Mouse (Mus musculus): ENCODE results near the gene Mt4.

Gene Mt4

DNA sequence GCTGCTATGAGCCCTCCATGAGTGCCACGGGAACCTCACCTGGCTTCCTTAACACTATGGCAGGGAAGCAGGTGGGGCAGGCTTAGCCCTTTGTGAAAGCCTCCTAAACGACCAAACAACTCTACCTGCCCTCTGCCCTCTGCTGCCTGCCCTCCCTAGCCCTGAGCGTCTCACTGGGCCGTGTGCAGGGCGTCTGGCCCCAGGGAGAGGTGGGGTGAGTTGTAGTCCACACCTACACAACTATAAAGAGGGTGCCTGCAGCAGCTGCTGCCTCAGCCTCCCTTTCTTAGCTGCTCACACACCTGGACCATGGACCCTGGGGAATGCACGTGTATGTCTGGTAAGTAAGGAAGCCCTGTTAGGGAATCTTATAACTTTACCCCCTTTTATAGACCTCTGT is at the start of gene Mt4:
Mt4 (plus strand) TSS at position 265 of the 400 bp plus-strand sequence.
- no peak for DNase-seq (ENCODE audit: low read depth, low spot score)

DNA sequence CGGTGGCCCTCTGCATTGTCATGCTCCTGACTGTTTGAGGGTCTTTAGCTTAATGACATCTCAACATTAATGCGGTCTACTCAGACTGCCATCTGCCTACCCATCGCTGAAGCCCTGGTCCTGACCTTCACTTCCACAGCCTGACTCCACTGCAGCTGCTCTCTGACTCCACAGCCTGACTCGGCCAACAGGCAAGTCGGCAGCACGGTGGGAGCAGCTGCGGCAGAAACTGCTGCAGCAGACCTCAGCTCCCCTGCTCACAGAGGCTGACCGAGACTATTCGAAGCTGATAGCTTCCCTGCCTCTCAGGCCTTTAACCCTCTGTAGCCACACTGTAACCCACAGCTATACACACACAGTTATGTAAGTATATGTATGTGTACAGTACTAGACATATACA is 49.0 kb upstream of the Mt4 start:
- DNase-seq (ENCODE audit: low read depth, low spot score): no peak

DNA sequence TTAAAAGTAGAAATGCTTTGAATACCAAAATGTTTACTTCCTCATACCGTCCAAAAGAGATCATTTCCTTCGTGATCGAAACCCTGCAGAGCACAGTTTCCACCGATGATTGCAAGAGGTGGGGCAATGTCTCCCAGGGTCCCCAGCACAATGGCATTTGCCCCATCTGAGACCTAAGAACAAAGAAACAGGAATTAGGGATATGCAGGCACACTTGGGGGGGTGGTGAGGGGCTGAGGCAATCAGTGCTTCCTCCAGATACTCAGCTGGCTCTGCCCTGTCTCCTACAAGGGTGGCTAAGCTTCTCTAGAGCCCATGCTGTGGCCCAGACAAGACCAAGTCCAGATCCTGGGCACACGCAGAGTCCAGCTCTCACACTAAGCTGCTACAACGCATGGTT is 47.3 kb upstream of the Mt4 start:
- DNase-seq (ENCODE audit: low read depth, low spot score): peak; percentile 27

DNA sequence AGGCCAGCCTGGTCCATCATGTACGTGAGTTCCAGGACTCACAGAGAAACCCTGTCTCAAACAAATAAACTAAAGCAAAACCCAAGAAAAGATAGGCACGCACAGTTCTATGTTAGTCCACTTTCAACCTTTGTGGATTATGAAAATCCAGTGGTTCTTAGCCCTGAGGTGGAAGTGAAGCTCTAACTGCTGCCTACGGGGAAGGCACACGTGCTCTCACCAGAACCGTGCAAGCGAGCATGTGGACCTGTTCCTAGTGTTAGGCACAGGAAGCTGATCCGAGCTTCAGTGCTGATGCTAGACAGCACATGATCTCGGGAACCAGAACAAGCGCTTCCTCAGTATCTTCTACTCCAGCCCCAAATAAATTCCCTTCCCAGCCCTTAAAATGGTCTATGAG is 44.1 kb upstream of the Mt4 start:
- no peak for DNase-seq (ENCODE audit: low read depth, low spot score)

DNA sequence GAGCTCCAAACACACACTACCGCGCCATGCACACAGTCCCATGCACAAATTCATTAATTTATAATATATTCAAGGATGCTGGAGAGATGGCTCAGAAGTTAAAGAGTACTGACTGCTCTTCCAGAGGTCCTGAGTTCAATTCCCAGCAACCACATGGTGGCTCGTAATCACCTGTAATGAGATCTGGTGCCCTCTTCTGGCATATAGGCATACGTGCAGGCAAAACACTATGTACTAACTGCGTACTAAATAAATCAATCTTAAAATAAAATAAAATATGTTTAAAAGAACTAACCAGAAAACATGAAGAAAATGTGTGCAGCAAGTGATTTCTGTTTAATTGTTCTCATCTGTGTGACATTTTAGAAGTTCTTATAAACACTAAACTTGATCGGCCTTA is 42.7 kb upstream of the Mt4 start:
- DNase-seq (ENCODE audit: low read depth, low spot score): peak; percentile 41

DNA sequence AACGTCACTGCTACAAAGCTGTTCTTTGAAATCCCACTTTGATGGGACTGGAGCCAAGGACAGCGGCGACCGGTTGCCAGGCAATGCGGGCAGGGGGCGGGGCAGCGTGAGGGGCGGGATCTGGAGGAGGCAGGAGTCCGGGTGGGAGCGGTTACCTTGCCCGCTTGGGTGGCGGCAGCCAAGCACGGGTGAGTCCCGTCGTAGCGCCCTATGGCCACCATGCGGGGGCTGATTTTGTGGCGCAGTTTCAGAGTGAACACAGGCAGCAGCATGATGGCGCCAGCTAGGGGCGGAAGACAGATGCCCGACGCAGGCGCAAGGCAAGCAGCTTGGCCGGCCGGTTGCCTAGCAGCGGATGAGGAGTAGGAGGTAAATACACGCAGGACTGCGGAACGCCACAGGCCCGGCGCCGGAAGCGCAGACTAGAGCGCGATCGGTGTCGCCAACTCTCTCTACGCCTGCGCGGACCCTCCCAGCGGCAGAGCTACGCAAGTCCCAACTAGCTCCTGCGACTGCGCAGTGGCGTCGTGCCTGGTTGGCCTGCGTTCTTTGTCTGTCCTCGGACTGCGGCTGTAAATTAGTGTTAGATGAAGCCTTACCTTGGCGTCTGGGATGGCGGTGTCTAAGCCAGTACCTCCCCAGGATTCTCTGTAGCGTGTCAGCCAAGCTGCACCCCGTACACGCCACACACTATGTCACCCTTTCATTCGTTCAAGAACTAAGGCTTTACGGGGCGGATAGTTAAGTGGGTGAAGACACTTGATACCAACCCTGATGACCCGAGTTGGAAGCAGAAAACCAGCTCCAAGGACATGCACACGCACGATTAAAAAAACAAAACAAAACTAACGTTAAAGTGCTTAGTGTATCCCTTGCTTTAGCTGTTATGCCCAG is 38.7 kb upstream of the Mt4 start, which contains the start of gene Bbs2:
Bbs2 (minus strand) TSS at position 848 of the 894 bp plus-strand sequence.
- peak; percentile 100 for DNase-seq (ENCODE audit: low read depth, low spot score)

DNA sequence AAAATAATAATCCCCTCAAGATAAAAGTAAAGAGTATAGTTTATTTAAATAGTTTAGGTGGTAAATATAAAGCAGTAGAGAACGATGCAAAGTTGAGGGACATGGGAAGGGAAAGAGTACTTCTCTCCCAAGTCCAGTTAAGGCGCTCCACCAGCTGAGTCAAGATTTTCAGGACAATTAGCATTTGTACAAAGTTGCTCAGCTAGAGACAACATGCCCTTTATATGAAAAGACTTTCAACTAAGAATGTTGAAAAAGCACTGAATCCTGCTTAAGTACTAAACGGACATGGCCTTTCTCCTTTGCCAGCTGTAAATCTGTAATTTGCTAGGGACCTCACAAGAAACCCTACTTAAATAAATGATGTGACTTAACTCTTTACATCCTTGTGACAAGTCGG is 38.0 kb upstream of the Mt4 start:
- no peak for DNase-seq (ENCODE audit: low read depth, low spot score)

DNA sequence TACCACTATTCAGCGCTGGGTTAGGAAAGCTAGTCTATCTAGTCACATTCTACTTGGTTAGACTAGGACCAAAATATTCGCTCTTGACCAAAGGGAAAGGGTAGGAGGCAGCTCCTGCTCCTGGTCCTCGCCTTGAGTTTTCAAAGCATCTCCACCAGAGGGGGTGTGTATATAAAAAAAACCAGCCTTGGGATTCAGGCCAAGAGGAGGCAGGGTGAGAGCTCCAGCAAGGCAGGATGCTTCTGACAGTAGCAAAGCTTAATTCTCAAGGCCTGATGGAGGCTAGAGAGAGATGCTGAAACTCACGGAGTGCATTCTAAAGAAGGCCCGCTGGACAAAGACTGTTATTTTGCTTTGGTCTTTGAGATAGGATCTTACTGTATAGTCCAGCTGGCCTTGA is 32.9 kb upstream of the Mt4 start:
- peak; percentile 35 for DNase-seq (ENCODE audit: low read depth, low spot score)

DNA sequence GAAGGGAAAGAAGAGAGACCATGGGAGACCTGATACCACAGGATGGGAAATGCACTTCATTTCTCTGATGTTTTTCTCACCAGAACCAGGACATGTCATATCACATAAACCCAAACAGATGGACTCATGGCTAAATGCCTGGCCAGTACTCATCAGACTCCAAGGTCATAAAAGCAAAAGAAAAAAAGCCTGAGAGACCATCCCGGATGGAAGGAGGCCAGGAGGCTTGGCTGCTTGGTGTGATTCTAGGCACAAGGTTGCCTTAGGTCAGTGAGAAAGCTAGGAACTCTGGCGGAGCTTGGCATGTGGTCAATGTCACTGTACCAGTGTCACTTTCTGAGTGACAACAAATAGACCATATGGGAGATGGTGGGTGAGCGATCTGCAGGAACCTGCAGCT is 29.1 kb upstream of the Mt4 start:
- no peak for DNase-seq (ENCODE audit: low read depth, low spot score)

DNA sequence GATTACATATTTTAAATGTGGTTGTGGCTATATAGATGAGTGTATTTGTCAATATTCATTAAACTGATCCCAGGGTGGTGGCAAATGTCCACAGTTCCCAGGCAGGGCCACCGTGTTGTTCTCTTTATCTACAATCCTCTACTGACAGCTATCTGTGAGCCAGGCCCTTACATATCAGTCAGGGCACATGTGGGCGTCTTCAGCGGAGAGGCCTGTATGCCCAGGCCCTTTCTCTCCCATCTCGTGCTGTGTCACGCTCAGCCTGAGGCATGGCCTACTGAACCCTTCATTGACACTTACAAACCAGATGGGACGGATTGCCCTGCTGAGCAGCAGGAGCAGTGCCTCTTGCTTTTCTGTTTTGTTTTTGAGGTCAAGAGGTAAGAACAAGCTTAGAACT is 27.6 kb upstream of the Mt4 start:
- DNase-seq (ENCODE audit: low read depth, low spot score): no peak

DNA sequence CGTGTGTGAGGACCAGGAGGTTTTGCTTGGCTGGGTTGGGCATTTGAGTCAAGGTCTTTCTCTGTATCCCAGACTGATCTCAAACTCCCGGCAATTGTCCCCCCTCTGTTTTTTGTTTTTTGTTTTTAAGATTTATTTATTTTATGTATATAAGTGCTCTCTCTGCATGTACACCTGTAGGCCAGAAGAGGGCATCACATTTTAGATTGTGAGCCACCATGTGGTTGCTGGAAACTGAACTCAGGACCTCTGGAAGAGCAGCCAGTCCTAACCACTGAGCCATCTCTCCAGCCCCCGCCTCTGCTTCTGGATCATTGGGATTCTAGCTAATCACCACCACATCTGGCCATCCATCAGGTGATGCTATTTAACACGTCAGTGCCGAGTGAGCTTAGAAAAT is 27.2 kb upstream of the Mt4 start:
- peak; percentile 35 for DNase-seq (ENCODE audit: low read depth, low spot score)

DNA sequence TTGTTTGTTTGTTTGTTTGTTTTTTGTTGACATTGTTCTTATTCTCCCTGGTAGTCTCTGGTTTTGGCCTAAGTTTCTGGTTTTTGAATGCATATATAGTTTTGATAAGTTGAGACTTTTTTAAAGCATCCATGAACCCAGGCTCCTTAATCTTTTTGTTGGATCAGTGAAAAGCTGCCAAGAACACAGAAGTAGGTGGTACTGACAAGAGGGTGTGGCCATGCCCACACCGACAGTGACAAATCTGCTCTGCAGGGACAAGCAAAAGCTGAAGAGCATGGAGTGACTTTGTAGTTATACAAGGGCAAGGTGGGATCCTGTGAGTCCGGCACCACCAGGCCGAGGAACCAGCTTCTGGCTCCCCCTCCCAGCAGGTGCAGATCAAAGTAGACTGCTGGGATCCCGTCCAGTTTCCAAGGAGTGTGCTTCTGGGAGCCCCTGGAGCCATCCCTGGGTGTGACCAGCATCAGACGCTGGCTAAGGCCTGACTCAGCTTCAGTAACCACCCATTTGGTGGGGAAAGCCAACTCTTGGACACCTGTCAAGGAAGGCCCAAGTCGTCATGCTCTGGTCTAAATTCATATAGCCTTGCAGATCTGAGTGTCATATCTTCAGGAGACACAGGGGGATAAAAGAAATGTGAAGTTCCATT is 26.3 kb upstream of the Mt4 start:
- DNase-seq (ENCODE audit: low read depth, low spot score): no peak

DNA sequence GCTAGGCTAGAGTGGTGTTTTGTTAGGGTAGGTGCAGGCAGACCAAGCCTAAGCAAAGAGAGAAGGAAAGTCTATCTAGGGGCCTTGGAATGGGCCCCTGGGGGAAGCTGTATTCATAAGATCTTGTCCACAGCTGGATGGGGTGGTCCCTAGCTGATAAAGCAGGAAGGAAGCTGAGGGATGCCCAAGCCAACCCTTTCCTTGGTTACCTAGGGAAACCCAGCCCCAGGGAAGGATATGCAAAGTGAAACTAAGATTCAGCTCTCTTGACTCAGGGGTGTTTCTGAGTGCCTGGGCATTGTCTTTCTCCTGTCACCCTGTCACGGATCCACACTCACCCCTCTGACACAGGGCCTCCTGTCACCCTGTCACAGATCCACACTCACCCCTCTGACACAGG is 23.6 kb upstream of the Mt4 start:
- DNase-seq (ENCODE audit: low read depth, low spot score): no peak

DNA sequence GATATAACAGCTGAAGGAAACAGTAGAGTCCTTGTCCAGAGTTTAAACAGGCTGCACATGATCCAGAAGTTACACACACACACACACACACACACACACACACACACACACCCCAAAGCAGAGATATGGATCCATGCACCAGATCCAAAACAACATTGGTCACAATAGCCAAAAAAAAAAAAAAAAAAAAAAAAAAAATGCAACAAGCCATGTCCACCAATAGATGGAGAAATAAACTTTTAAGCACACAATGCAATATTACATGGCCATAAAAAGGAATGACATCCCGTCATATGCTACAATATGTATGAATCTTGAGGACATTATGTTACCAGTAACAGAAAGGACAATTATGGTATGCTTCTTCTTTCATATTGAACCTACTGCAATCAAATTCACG is 23.0 kb upstream of the Mt4 start:
- no peak for DNase-seq (ENCODE audit: low read depth, low spot score)

DNA sequence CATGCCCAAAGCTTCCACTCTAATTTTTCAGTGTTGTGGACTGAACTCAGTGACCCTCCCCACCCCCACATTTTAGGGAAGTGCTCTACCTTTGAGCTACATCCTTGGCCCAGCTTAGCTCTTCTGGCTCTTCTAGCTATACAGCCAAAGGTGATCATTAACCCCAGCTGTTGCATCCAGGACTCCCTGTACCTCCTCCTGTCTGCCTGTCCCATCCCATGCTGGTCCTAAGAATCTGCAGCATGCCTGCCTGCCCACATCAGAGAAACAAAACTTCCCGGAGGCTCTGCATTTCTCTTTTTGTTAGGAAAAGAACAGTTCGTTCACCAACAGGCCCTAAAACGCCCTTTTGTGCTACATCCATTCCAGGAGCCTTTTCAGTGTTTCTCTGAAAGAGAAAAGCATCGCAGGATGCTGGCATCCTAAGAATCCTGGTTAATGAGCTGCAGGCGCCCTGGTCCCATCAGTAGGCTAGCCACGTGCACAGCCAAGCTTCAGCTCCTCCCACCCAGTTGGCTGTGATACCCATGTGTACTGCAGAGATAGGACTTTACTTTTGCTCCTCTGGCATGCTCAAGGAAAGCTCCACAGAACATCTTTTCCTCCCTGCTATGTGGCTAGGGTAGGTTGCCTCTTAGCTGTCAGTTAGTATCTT is 18.1 kb upstream of the Mt4 start:
- peak; percentile 38 for DNase-seq (ENCODE audit: low read depth, low spot score)

DNA sequence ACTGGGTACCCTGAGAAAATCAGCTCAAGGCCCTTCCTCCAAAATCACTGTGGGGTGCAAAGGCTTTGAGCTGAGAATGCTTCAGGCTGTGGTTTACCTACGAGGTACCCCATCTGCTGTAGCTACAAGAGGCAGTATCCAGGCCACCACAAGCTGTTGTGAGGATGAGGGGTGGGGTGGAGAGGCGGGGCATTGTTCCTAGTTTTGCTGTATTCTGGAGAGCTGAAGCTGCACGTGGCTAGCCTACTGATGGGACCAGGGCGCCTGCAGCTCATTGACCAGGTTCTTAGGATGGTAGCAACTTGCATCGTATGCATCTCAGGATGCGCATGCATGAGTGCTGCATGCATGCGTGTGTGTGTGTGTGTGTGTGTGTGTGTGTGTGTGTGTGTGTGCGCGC is 15.4 kb upstream of the Mt4 start:
- DNase-seq (ENCODE audit: low read depth, low spot score): peak; percentile 19

DNA sequence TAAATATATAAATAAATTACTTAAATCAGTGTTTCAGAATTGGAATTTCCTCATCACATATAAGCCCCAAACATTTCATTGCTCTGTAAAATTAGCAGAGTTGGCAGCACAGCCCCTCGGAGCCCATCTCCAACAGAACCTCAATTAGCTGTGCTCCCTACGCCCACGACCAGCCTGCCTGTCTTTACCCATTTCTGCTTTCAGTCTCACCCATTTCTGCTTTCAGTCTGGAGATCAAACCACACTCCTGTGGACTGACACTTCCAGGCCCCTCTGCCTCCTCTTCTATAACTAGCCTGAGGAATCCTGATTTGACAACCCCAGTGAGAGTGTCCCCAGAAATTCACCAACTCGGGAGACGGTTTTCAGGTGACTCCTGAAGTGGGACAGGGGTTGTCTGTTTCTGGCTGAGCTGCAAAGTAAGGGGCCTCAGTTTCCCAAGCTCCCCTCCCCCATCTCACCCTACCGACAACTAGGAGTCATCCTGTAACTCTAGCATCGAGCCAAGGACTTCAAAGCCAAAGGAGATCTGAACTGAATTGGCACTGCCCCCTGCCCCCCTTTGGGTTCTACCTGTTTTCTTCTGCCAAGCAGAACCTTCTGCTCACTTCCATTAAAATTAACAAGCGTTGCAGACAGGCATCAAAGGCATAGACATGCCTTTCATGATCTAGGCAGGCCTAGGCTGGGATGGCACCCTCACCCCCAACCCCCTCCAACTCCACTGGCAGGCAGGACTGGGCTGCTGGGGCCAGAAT is 14.1 kb upstream of the Mt4 start:
- DNase-seq (ENCODE audit: low read depth, low spot score): no peak

DNA sequence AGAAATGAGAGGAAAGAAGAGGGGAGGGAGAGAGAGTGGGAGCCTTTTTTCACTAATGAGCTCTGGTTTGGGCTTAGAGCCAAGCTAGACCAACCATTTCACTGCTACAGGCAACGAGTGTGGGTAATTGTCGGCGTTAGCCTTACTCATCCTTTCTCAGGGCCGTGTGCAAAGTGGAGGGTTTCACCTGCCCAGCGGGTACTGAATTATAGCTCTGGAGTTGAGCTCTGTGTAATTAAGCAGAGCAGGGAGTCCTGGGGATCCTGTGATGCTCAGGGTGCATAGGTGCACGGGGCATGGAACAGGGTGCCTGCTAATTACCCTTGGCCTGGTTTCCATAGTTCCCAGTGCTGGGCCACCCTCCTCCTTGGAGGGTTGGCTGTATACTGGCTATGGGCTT is 9.3 kb upstream of the Mt4 start:
- DNase-seq (ENCODE audit: low read depth, low spot score): no peak

DNA sequence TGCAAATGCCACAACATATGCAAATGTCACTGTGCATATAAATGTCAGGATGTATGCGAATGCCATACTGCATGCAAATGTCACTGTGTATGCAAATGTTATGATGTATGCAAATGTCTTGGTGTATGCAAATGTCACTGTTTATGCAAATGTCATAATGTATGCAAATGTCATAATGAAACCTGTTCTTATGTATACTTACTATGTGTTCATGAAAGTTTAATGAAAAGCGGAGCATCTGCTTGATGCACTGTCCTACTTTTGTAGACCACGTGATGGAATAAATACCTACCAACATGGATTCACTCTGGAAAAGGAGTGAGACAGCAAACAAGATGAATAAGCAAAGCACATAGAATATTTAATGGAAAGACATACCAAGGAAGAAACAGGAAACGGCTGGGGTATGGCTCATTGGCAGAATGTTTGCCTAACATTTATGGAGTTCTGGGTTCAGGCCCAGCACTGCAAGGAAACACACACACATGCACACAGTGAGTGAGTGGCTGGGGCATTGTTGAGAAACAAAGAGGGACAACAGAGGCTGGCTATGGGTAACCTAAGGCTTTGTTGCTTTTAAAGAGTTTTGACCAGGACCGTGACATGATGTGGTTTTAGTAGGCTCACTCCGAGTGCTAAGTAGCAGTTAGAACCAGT is 7.7 kb upstream of the Mt4 start:
- no peak for DNase-seq (ENCODE audit: low read depth, low spot score)

DNA sequence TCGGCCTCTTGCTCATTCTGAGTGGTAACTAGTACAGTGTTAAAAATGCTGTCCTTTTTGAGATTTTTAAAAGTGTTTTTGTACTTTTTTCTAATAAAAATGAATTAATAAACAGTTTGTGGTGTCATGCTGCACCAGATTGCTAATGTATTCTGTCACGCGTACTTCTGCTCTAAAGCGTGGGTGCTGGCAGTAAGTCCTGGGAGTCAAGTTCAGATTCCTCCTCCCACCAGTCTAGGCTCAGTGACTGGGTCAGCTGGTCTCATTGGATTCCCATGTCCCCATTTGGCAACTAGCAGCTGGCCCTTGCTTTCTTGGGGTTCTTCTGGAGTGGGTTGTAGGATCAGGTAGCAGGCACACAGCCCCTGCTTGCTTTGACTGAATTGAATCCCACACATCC is 6.9 kb upstream of the Mt4 start:
- no peak for DNase-seq (ENCODE audit: low read depth, low spot score)

DNA sequence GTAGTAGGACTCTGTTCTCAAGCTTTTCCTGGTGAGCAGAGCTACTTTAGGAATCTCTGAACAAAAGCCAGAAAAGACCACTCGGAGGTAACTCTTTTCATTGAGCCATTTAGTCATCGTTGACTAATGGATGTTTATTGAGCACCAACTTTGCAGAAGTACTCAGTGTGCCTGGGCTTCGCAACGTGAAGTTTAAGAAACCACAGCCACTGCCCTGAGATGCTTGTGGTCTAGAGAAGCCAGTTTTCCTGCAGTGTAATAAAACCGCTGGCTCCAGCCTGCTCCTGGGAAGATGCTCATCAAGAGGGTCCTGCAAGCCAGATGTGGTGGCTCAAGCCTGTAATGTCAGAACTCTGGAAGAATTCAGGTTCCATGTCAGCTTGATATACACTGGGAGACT is 4.9 kb upstream of the Mt4 start:
- DNase-seq (ENCODE audit: low read depth, low spot score): no peak
